Mouse (Mus musculus) forebrain, embryonic 14.5 days (tissue): Measurements from ENCODE around the gene Tenm3. TPM values are rescaled to one million over a fixed set of nuclear protein-coding genes. Genes with fewer than 3 reads are reported as not detected.

Experiments
- ATAC-seq: fragments of 200-750 bp; cut with Nextera tagmentation; 2 replicates; pipeline ENCODE4 v1.8.0; 2017; ENCODE audit warnings: mild to moderate bottlenecking, moderate library complexity
- DNase-seq: peaks from one replicate; pipeline ENCODE4 v3.0.0-alpha.2; 2015; ENCODE audit warnings: low spot score
- H3K27ac ChIP-seq: fragments of 300-500 bp; sonication (generic); 2 replicates; pipeline ENCODE4 v1.5.1; 2014; ENCODE audit warnings: low read depth, mild to moderate bottlenecking, control low read depth, low read length, moderate library complexity
- H3K27me3 ChIP-seq: fragments of 300-500 bp; sonication (generic); replicated peaks from 2 replicates; pipeline ENCODE4 v1.6.1; 2014; ENCODE audit warnings: low read length, control low read depth, mixed read lengths; ENCODE audit not compliant: control insufficient read depth, insufficient read depth
- H3K36me3 ChIP-seq: fragments of 300-500 bp; sonication (generic); 2 replicates; pipeline ENCODE4 v1.6.1; 2014; ENCODE audit warnings: low read length, control low read depth; ENCODE audit not compliant: control insufficient read depth, insufficient read depth
- H3K4me1 ChIP-seq: fragments of 300-500 bp; sonication (generic); 2 replicates; pipeline ENCODE4 v1.6.1; 2014; ENCODE audit warnings: antibody characterized with exemption, low read length, control low read depth; ENCODE audit not compliant: control insufficient read depth, insufficient read depth
- H3K4me2 ChIP-seq: fragments of 300-500 bp; sonication (generic); 2 replicates; pipeline ENCODE4 v1.6.1; 2014; ENCODE audit warnings: mild to moderate bottlenecking, control low read depth, low read length
- H3K4me3 ChIP-seq: fragments of 300-500 bp; sonication (generic); 2 replicates; pipeline ENCODE4 v1.5.1; 2014; ENCODE audit warnings: low read depth, low read length, control low read depth
- H3K9ac ChIP-seq: fragments of 300-500 bp; sonication (generic); 2 replicates; pipeline ENCODE4 v1.6.1; 2014; ENCODE audit warnings: mild to moderate bottlenecking, low read length, control low read depth, moderate library complexity
- H3K9me3 ChIP-seq: fragments of 300-500 bp; sonication (generic); replicated peaks from 2 replicates; pipeline ENCODE4 v1.6.1; 2016; ENCODE audit warnings: low read length, control low read depth, mixed read lengths; ENCODE audit not compliant: control insufficient read depth
- WGBS: fragments of 180-500 bp; shearing (Covaris S2); extraction: QIAGEN DNeasy Blood & Tissue Kit; methylation state at CpG from one replicate; pipeline ENCODE4 v1.1.7; 2014; 5-methylcytosine and 5-hydroxymethylcytosine counted together
- polyA plus RNA-seq: library from polyadenylated mRNA; unstranded; fragments of >200 nt; fragmentation: Nextera tagmentation; extraction: Ambion mirVana; gene quantifications from 2 replicates; pipeline ENCODE4 v1.2.1, GENCODE M21; 2014

Tenm3 gene
- polyA plus RNA-seq, 1 experiment from 2014 or later = 12.5 TPM

- no peaks in the 10 kb centered on the region for H3K9me3 ChIP-seq
- H3K36me3 ChIP-seq = no peaks in the 10 kb centered on the region
- ATAC-seq (no peak), DNase-seq (no peak)
- H3K4me1 ChIP-seq = peaks cover 13% of the 10 kb centered on the region
- H3K27ac ChIP-seq = no peak overlapping the region
- H3K27me3 ChIP-seq = no peaks in the 10 kb centered on the region
- 95% methylated on average over 6 of the region's 6 CpGs for WGBS
- H3K9ac ChIP-seq = no peak overlapping the region
- H3K4me2 ChIP-seq = no peak overlapping the region
- no peak overlapping the region for H3K4me3 ChIP-seq
Measured at GRCm38 (mm10) chr8:48742741-48743140, 101.0 kb downstream of the Tenm3 start.

- ATAC-seq (peak; percentile 33; the same call in 1 of the 2 replicates), DNase-seq (peak; percentile 58)
- Histone ChIP-seq H3K9me3 (no peaks in the 10 kb centered on the region), H3K27me3 (no peaks in the 10 kb centered on the region), H3K9ac (no peak overlapping the region), H3K36me3 (no peaks in the 10 kb centered on the region), H3K4me2 (peak overlapping the region; percentile 51), H3K4me1 (peaks cover 13% of the 10 kb centered on the region), H3K4me3 (no peak overlapping the region), H3K27ac (no peak overlapping the region)
- WGBS = 33% methylated on average over 11 of the region's 11 CpGs
Measured at GRCm38 (mm10) chr8:48740951-48741350, 102.8 kb downstream of the Tenm3 start.

- 38% methylated on average over 23 of the region's 23 CpGs for WGBS
- H3K4me3 ChIP-seq = peak overlapping the region; percentile 19
- H3K36me3 ChIP-seq = no peaks in the 10 kb centered on the region
- ATAC-seq (peak; percentile 58), DNase-seq (peak; percentile 61)
- H3K9me3 ChIP-seq = no peaks in the 10 kb centered on the region
- peak overlapping the region; percentile 49 for H3K9ac ChIP-seq
- H3K4me2 ChIP-seq = peak overlapping the region; percentile 51
- no peak overlapping the region for H3K27ac ChIP-seq
- H3K4me1 ChIP-seq = peaks cover 13% of the 10 kb centered on the region
- H3K27me3 ChIP-seq = no peaks in the 10 kb centered on the region
Measured at GRCm38 (mm10) chr8:48740147-48740881, 103.4 kb downstream of the Tenm3 start.

- Histone ChIP-seq H3K36me3 (no peaks in the 10 kb centered on the region), H3K27ac (no peak overlapping the region), H3K4me3 (no peak overlapping the region), H3K4me1 (no peaks in the 10 kb centered on the region), H3K27me3 (no peaks in the 10 kb centered on the region), H3K9me3 (no peaks in the 10 kb centered on the region), H3K9ac (no peak overlapping the region), H3K4me2 (no peak overlapping the region)
- ATAC-seq (no peak), DNase-seq (no peak)
- 88% methylated on average over 10 of the region's 10 CpGs for WGBS
Measured at GRCm38 (mm10) chr8:48733731-48734130, 110.0 kb downstream of the Tenm3 start.

- Histone ChIP-seq H3K4me2 (no peak overlapping the region), H3K4me1 (no peaks in the 10 kb centered on the region), H3K27ac (no peak overlapping the region), H3K4me3 (no peak overlapping the region), H3K9me3 (no peaks in the 10 kb centered on the region), H3K9ac (no peak overlapping the region), H3K36me3 (no peaks in the 10 kb centered on the region), H3K27me3 (no peaks in the 10 kb centered on the region)
- no peak for DNase-seq
- WGBS = 86% methylated on average over 4 of the region's 4 CpGs
- no peak for ATAC-seq
Measured at GRCm38 (mm10) chr8:48733057-48733456, 110.7 kb downstream of the Tenm3 start.

GRCm38 (mm10) chr8:48730701-48731100, 113.0 kb downstream of the Tenm3 start:
- no peaks in the 10 kb centered on the region for H3K36me3 ChIP-seq
- H3K27me3 ChIP-seq = no peaks in the 10 kb centered on the region
- no peak overlapping the region for H3K4me3 ChIP-seq
- H3K4me1 ChIP-seq = no peaks in the 10 kb centered on the region
- no peak for ATAC-seq
- no peak overlapping the region for H3K27ac ChIP-seq
- 71% methylated on average over 6 of the region's 6 CpGs for WGBS
- no peak overlapping the region for H3K9ac ChIP-seq
- H3K4me2 ChIP-seq = no peak overlapping the region
- no peak for DNase-seq
- no peaks in the 10 kb centered on the region for H3K9me3 ChIP-seq

- Histone ChIP-seq H3K27ac (no peak overlapping the region), H3K9ac (no peak overlapping the region), H3K4me3 (no peak overlapping the region), H3K4me2 (no peak overlapping the region), H3K9me3 (no peaks in the 10 kb centered on the region), H3K36me3 (no peaks in the 10 kb centered on the region), H3K4me1 (no peaks in the 10 kb centered on the region), H3K27me3 (no peaks in the 10 kb centered on the region)
- no peak for ATAC-seq
- no peak for DNase-seq
- 88% methylated on average over 21 of the region's 21 CpGs for WGBS
Measured at GRCm38 (mm10) chr8:48728833-48729690, 114.7 kb downstream of the Tenm3 start.

GRCm38 (mm10) chr8:48728006-48728405, 115.7 kb downstream of the Tenm3 start:
- H3K4me1 ChIP-seq = peaks cover 2% of the 10 kb centered on the region; the same call in 1 of the 2 replicates
- H3K4me2 ChIP-seq = no peak overlapping the region
- no peak overlapping the region for H3K4me3 ChIP-seq
- no peak overlapping the region for H3K9ac ChIP-seq
- WGBS = 92% methylated on average over 6 of the region's 6 CpGs
- no peak for DNase-seq
- no peaks in the 10 kb centered on the region for H3K27me3 ChIP-seq
- no peak overlapping the region for H3K27ac ChIP-seq
- no peaks in the 10 kb centered on the region for H3K9me3 ChIP-seq
- no peaks in the 10 kb centered on the region for H3K36me3 ChIP-seq
- no peak for ATAC-seq

GRCm38 (mm10) chr8:48722744-48723143, 121.0 kb downstream of the Tenm3 start:
- no peaks in the 10 kb centered on the region for H3K9me3 ChIP-seq
- H3K4me3 ChIP-seq = no peak overlapping the region
- no peak for DNase-seq
- no peak overlapping the region for H3K27ac ChIP-seq
- peaks cover 4% of the 10 kb centered on the region; the same call in 1 of the 2 replicates for H3K4me1 ChIP-seq
- no peak for ATAC-seq
- no peak overlapping the region for H3K4me2 ChIP-seq
- no peak overlapping the region for H3K9ac ChIP-seq
- no peaks in the 10 kb centered on the region for H3K27me3 ChIP-seq
- H3K36me3 ChIP-seq = no peaks in the 10 kb centered on the region
- WGBS = 35% methylated on average over 14 of the region's 14 CpGs
